Mouse (Mus musculus): ENCODE measurements around the gene Prickle3.

GRCm38 (mm10) chrX:7670921-7671623 is 14.0 kb downstream of the Prickle3 start, which contains the start of gene Plp2:
- TF ChIP-seq CTCF (IDR thresholded peaks at IDR 0.05; ENCODE audit: borderline replicate concordance, extremely low read depth, insufficient read depth, insufficient read length) (no peak), POLR2A (IDR thresholded peaks at IDR 0.05; ENCODE audit: borderline replicate concordance, extremely low read depth, insufficient read depth, insufficient read length, poor library complexity, severe bottlenecking) (no peak)

All from brain, embryonic 14.5 days (tissue).